Mouse (Mus musculus) bone marrow macrophage, adult 2 months (primary cell): Measurements from ENCODE around the gene Gimap7. TPM values are rescaled to one million over a fixed set of nuclear protein-coding genes. Genes with fewer than 3 reads are reported as not detected.
A peak's percentile ranks its signal among the peaks of the same experiment; 100 is the strongest.

Experiments used
- H3K27ac ChIP-seq: 2 replicates; pipeline ENCODE4 v1.5.1; 2012; ENCODE audit warnings: low read depth, low read length; ENCODE audit not compliant: insufficient read depth
- H3K4me1 ChIP-seq: 2 replicates; pipeline ENCODE4 v1.6.1; 2012; ENCODE audit warnings: low read length; ENCODE audit not compliant: control insufficient read depth, insufficient read depth
- H3K4me3 ChIP-seq: 2 replicates; pipeline ENCODE4 v1.5.1; 2012; ENCODE audit warnings: mild to moderate bottlenecking, low read length, moderate library complexity; ENCODE audit not compliant: insufficient read depth
- CTCF ChIP-seq: IDR thresholded peaks from 2 replicates; pipeline ENCODE4 v1.5.1; 2012; ENCODE audit warnings: low read depth, mild to moderate bottlenecking, low read length, moderate library complexity
- POLR2A ChIP-seq: IDR thresholded peaks from 2 replicates; pipeline ENCODE4 v1.6.1; 2012; ENCODE audit warnings: mild to moderate bottlenecking, low read depth, low read length, borderline replicate concordance
- polyA plus RNA-seq: library from polyadenylated mRNA; stranded (reverse); fragments of >200 nt; gene quantifications from 2 replicates; pipeline ENCODE4 v1.2.4, GENCODE M21; 2012; ENCODE audit not compliant: missing spikeins, insufficient read depth, insufficient read length

Gimap7 gene
- polyA plus RNA-seq, 1 experiment: not detected

DNA sequence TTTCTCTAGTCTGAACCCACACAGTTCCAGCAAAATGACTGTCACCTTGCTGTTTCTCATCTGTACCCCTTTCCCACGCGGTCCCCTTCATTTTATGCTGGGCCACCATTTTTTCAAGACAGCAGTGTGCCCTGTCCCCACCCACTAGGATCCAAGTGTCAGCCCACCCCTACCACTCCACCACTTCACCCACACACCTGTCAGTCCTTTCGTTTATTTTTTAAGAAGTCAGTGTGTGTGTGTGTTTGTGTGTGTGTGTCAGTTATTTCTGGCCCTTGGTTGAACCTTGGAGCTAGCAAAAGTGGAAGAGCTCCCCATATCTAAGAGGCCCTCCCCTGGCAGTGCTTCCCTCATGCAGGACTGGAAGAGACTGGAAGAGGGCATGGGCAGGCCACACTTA, 50.5 kb downstream of the Gimap7 start:
- no peak overlapping the region for H3K4me3 ChIP-seq
- TF ChIP-seq CTCF: no peak
- no peak for TF ChIP-seq POLR2A
- H3K27ac ChIP-seq: no peak overlapping the region
- H3K4me1 ChIP-seq: no peaks in the 10 kb centered on the region

DNA sequence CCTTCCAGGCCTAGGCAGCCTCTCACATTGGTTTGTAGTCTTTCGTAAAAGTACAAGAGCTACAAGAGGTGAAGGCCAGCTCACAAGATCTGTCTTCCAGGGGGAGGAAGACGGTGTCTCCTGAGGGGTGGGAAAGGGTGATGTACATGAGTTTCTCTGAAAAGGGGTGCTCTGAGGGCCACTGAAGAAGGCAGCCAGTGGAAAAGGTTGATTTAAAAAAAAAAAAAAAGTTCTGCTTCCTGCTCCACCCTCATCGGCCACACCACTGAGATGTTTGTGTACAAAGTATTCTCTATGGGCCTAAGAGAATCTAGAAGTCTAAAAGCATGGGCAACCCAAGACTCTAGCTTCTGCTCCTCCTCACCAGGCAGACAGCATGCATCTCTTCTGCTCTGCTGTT, 52.3 kb downstream of the Gimap7 start, which contains the start of gene Gimap3:
Gimap3 (minus strand) TSS at position 156 of the 400 bp plus-strand sequence.
- Histone ChIP-seq H3K4me3 (no peak within 1 kb of the TSS), H3K27ac (no peak within 1 kb of the TSS)
- TF ChIP-seq POLR2A (no peak), CTCF (no peak)

DNA sequence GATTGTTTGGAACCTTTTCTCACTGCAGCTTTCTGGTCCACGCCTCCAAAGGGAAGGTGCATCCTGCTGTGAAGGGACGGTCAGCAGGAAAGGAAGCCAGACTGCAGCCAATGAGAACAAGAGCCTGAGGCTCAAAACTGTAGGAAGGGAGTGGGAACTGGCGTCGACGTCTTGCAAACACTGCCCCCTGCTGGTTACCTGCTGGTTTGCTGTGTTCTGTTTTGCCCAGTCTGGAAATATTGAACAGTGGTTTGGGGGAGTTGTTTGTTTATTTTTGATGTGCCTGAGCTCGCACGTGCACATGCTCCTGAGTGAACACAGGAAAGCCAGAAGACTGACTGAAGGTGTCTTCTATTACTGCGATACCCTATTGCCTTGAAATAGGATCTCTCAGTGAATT, 53.6 kb downstream of the Gimap7 start:
- H3K4me1 ChIP-seq: no peaks in the 10 kb centered on the region
- H3K4me3 ChIP-seq: no peak overlapping the region
- TF ChIP-seq CTCF (peak; percentile 74), POLR2A (no peak)
- no peak overlapping the region for H3K27ac ChIP-seq

More for the DNA sequence above, 52.3 kb downstream of the Gimap7 start, which contains the start of gene Gimap3:
- no peaks in the 10 kb centered on the region for H3K4me1 ChIP-seq

Other genes with a start within 250 kb of the Gimap7 start
- 1.2 TPM in 1 of 2 replicates, not detected in the other for gene Atp6v0e2, start 181.0 kb upstream of the Gimap7 start, polyA plus RNA-seq
- 17.3 and 19.1 TPM in 2 replicates for gene Lrrc61, start 163.8 kb upstream of the Gimap7 start, polyA plus RNA-seq
- not detected in 2 replicates for gene Rarres2, start 145.8 kb upstream of the Gimap7 start, polyA plus RNA-seq
- gene Gm45021, start 129.0 kb upstream of the Gimap7 start, polyA plus RNA-seq: not detected in 2 replicates
- gene Repin1, start 124.7 kb upstream of the Gimap7 start, polyA plus RNA-seq: 10.7 and 13.3 TPM in 2 replicates
- gene Gm44965, start 124.7 kb upstream of the Gimap7 start, polyA plus RNA-seq: not detected in 2 replicates
- gene Zfp775, start 116.6 kb upstream of the Gimap7 start, polyA plus RNA-seq: 2.9 TPM in 2 replicates
- gene AI854703, start 91.9 kb upstream of the Gimap7 start, polyA plus RNA-seq: 0.15 TPM in 1 of 2 replicates, not detected in the other
- not detected in 2 replicates for gene Gimap8, start 71.4 kb upstream of the Gimap7 start, polyA plus RNA-seq
- not detected in 2 replicates for gene Gimap9, start 42.5 kb upstream of the Gimap7 start, polyA plus RNA-seq
- gene Gimap4, start 34.1 kb upstream of the Gimap7 start, polyA plus RNA-seq: 0.40 TPM in 1 of 2 replicates, not detected in the other
- 0.46 TPM in 1 of 2 replicates, not detected in the other for gene Gimap6, start 10.4 kb upstream of the Gimap7 start, polyA plus RNA-seq
- not detected in 2 replicates for gene Gm28053, start within 50 bp of the Gimap7 start, polyA plus RNA-seq
- not detected in 2 replicates for gene Gimap1, start 20.4 kb downstream of the Gimap7 start, polyA plus RNA-seq
- not detected in 2 replicates for gene Gimap5, start 27.6 kb downstream of the Gimap7 start, polyA plus RNA-seq
- not detected in 2 replicates for gene Gimap3, start 52.2 kb downstream of the Gimap7 start, polyA plus RNA-seq
- 376 and 481 TPM in 2 replicates for gene Tmem176a, start 122.3 kb downstream of the Gimap7 start, polyA plus RNA-seq
- 992 and 1,024 TPM in 2 replicates for gene Tmem176b, start 122.9 kb downstream of the Gimap7 start, polyA plus RNA-seq
- not detected in 2 replicates for gene Aoc1, start 154.3 kb downstream of the Gimap7 start, polyA plus RNA-seq
- not detected in 2 replicates for gene 1600015I10Rik, start 211.3 kb downstream of the Gimap7 start, polyA plus RNA-seq